Mouse (Mus musculus): Measurements from ENCODE around the gene Samd4.

DNA sequence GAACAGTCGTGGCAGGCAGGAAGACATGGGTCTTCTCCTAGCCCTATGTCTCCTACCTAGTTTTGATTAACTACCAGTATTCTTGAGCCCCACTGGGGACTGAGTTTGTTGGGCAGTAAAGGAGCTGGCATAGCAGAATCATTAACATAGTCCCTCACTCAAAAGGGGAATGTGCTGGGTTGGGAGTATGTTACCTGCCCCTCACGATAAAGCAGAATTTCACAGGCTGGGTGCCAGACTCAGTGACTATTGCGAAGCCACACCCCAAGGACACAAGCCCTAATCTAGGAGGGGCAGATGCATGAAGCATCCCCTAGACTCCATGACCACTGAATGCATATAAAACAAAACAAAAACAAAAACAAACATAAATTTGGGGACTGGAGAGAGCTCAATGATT is 212.4 kb downstream of the Samd4 start:
- TF ChIP-seq CTCF (IDR thresholded peaks at IDR 0.05) (no peak), EP300 (IDR thresholded peaks at IDR 0.05) (no peak)
